In the genomic region with DNA sequence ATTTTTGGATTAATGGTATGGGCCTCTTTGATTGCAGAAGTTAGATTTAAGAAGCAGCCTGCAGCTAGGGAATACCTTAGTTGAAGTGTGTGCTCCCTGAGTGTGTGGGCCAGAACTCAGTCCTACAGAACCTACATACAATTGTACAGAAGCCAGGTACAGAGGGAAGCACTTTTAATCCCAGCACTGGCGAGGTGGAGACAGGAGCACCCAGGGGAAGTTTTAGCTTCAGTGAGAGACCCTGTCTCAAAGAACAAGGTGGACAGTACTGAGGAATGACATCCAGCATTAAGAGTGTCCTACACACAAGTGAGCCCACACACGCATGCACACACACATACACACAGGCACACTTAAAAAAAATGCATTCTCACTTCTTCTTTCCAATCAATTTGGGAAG, we compare ENCODE assay signal across 21 mouse cellular contexts. TPM values are rescaled to one million over a fixed set of nuclear protein-coding genes. Genes with fewer than 3 reads are reported as not detected.
DNase-seq lines count a peak whose midpoint lies in the region; ATAC-seq and TF ChIP-seq lines count a peak whose summit lies in the region.
"Had no signal": no experiment of that assay in that cellular context is flagged by ENCODE, and none has a peak within 500 bp of the region (broad histone marks: within the 10 kb centered on the region; RNA-seq: fewer than 3 reads in every experiment).

No protein-coding gene starts in this region.

- no peak for TF ChIP-seq EP300 in lung, postnatal 0 days (IDR thresholded peaks at IDR 0.05)
- no peak for TF ChIP-seq EP300 in stomach, postnatal 0 days (optimal IDR thresholded peaks at IDR 0.05)

- no peak for TF ChIP-seq CTCF in kidney, postnatal 0 days (IDR thresholded peaks at IDR 0.05; ENCODE audit: low read depth)
- TF ChIP-seq CTCF in lung, postnatal 0 days (IDR thresholded peaks at IDR 0.05) = no peak
- TF ChIP-seq CTCF in stomach, postnatal 0 days (IDR thresholded peaks at IDR 0.05; ENCODE audit: low read depth) = no peak

- DNase-seq in embryonic facial prominence, embryonic 10.5 days (ENCODE audit: low spot score) = no peak
- DNase-seq in kidney, postnatal 0 days (ENCODE audit: low spot score) = no peak
- no peak for DNase-seq in kidney, postnatal 25 days
- DNase-seq in lung, postnatal 0 days (ENCODE audit: low spot score) = no peak
- no peak for DNase-seq in lung, postnatal 4 days
- no peak for DNase-seq in stomach, postnatal 0 days (ENCODE audit: low spot score)
- DNase-seq: adrenal gland, adult 8-10 months; cerebellum, adult 9-10 months; heart, adult 2 months; heart, postnatal 36 days; right cerebral cortex, adult 18-20 months; thymus, postnatal 36 days had no signal

- peaks cover 15% of the 10 kb centered on the region for H3K4me1 ChIP-seq in embryonic facial prominence, embryonic 12.5 days
- H3K4me1 ChIP-seq in embryonic facial prominence, embryonic 10.5 days = peaks cover 14% of the 10 kb centered on the region
- 0 out of 2 replicates have a peak, but pooled peaks cover 5% of the 10 kb centered on the region for H3K4me1 ChIP-seq in kidney, postnatal 0 days (replicated peaks; ENCODE audit: insufficient read depth, low read length)
- peaks cover 19% of the 10 kb centered on the region; the same call in 1 of the 2 replicates for H3K4me1 ChIP-seq in lung, postnatal 0 days (ENCODE audit: insufficient read depth, low read depth, low read length)
- peaks cover 8% of the 10 kb centered on the region; the same call in 1 of the 2 replicates for H3K4me1 ChIP-seq in stomach, postnatal 0 days (replicated peaks; ENCODE audit: control insufficient read depth, insufficient read depth)

- H3K36me3 ChIP-seq in embryonic facial prominence, embryonic 12.5 days = no peaks in the 10 kb centered on the region
- H3K36me3 ChIP-seq in embryonic facial prominence, embryonic 10.5 days (replicated peaks) = no peaks in the 10 kb centered on the region
- no peaks in the 10 kb centered on the region for H3K36me3 ChIP-seq in kidney, postnatal 0 days (ENCODE audit: insufficient read depth, low read length)
- no peaks in the 10 kb centered on the region for H3K36me3 ChIP-seq in lung, postnatal 0 days (ENCODE audit: insufficient read depth, low read length)
- no peaks in the 10 kb centered on the region for H3K36me3 ChIP-seq in stomach, postnatal 0 days (ENCODE audit: control insufficient read depth, insufficient read depth, low read length)
- H3K36me3 ChIP-seq: forebrain, embryonic 10.5 days; hindbrain, embryonic 15.5 days; midbrain, embryonic 12.5 days; neural tube, embryonic 13.5 days had no signal

- peak overlapping the region; percentile 19; the same call in 1 of the 2 replicates for H3K27ac ChIP-seq in embryonic facial prominence, embryonic 12.5 days
- no peak overlapping the region for H3K27ac ChIP-seq in embryonic facial prominence, embryonic 10.5 days (replicated peaks)
- peak overlapping the region; percentile 32; the same call in 1 of the 2 replicates for H3K27ac ChIP-seq in kidney, postnatal 0 days
- peak overlapping the region; percentile 85 for H3K27ac ChIP-seq in lung, postnatal 0 days (ENCODE audit: low read length)
- H3K27ac ChIP-seq in stomach, postnatal 0 days (replicated peaks) = 0 out of 2 replicates have a peak overlapping the region, but pooled peaks have one; percentile 53
- H3K27ac ChIP-seq: forebrain, embryonic 10.5 days; heart, adult 2 months; hindbrain, embryonic 15.5 days; liver, embryonic 14.5 days; midbrain, embryonic 12.5 days; neural tube, embryonic 13.5 days had no signal

- no peak overlapping the region for H3K9ac ChIP-seq in embryonic facial prominence, embryonic 12.5 days
- H3K9ac ChIP-seq in kidney, postnatal 0 days (ENCODE audit: low read depth, low read length) = no peak overlapping the region
- no peak overlapping the region for H3K9ac ChIP-seq in lung, postnatal 0 days (replicated peaks; ENCODE audit: low read depth)
- no peak overlapping the region for H3K9ac ChIP-seq in stomach, postnatal 0 days (ENCODE audit: low read length)
- H3K9ac ChIP-seq: hindbrain, embryonic 15.5 days; liver, embryonic 14.5 days; midbrain, embryonic 12.5 days; neural tube, embryonic 13.5 days had no signal

- H3K4me3 ChIP-seq in embryonic facial prominence, embryonic 12.5 days = no peak overlapping the region
- H3K4me3 ChIP-seq in embryonic facial prominence, embryonic 10.5 days = no peak overlapping the region
- H3K4me3 ChIP-seq in kidney, postnatal 0 days (replicated peaks; ENCODE audit: low read depth, low read length) = no peak overlapping the region
- peak overlapping the region; percentile 23; the same call in 1 of the 2 replicates for H3K4me3 ChIP-seq in lung, postnatal 0 days (ENCODE audit: low read depth, low read length)
- H3K4me3 ChIP-seq in stomach, postnatal 0 days (ENCODE audit: low read depth, low read length) = no peak overlapping the region
- H3K4me3 ChIP-seq: heart, adult 2 months; hindbrain, embryonic 15.5 days; midbrain, embryonic 12.5 days; neural tube, embryonic 13.5 days had no signal

- ATAC-seq in embryonic facial prominence, embryonic 12.5 days (ENCODE audit: insufficient number of reproducible peaks, insufficient read depth, low FRiP score, low TSS enrichment) = no peak
- no peak for ATAC-seq in kidney, postnatal 0 days (replicated peaks; ENCODE audit: low FRiP score, low read depth)
- no peak for ATAC-seq in lung, postnatal 0 days
- ATAC-seq in stomach, postnatal 0 days (ENCODE audit: low FRiP score, low TSS enrichment) = no peak
- no peak for ATAC-seq in monocyte, adult 5-6 weeks (replicated peaks; ENCODE audit: insufficient number of reproducible peaks, low FRiP score, low TSS enrichment, poor library complexity, severe bottlenecking)
- ATAC-seq: intestine, embryonic 16.5 days; Patski had no signal

- H3K27me3 ChIP-seq in embryonic facial prominence, embryonic 12.5 days = no peaks in the 10 kb centered on the region
- H3K27me3 ChIP-seq in embryonic facial prominence, embryonic 10.5 days (replicated peaks; ENCODE audit: low read depth, poor library complexity, severe bottlenecking) = 0 out of 2 replicates have a peak, but pooled peaks cover 3% of the 10 kb centered on the region
- no peaks in the 10 kb centered on the region for H3K27me3 ChIP-seq in kidney, postnatal 0 days (ENCODE audit: insufficient read depth, low read length)
- H3K27me3 ChIP-seq in lung, postnatal 0 days (replicated peaks; ENCODE audit: insufficient read depth, low read length) = no peaks in the 10 kb centered on the region
- H3K27me3 ChIP-seq in stomach, postnatal 0 days (ENCODE audit: control insufficient read depth, insufficient read depth, low read length) = no peaks in the 10 kb centered on the region
- H3K27me3 ChIP-seq: hindbrain, embryonic 15.5 days; midbrain, embryonic 12.5 days; neural tube, embryonic 13.5 days; Patski had no signal

- H3K4me2 ChIP-seq in embryonic facial prominence, embryonic 12.5 days (replicated peaks) = no peak overlapping the region
- H3K4me2 ChIP-seq in kidney, postnatal 0 days (ENCODE audit: low read length) = peak overlapping the region; percentile 44; the same call in 1 of the 2 replicates
- H3K4me2 ChIP-seq in lung, postnatal 0 days (replicated peaks; ENCODE audit: low read depth, low read length) = no peak overlapping the region
- H3K4me2 ChIP-seq in stomach, postnatal 0 days (replicated peaks; ENCODE audit: low read depth) = no peak overlapping the region; the same call in 1 of the 2 replicates
- H3K4me2 ChIP-seq: midbrain, embryonic 12.5 days had no signal

- 98% methylated on average over 2 of the region's 2 CpGs for WGBS in embryonic facial prominence, embryonic 12.5 days
- 84% methylated on average over 2 of the region's 2 CpGs for WGBS in embryonic facial prominence, embryonic 10.5 days
- 79% methylated on average over 2 of the region's 2 CpGs for WGBS in kidney, postnatal 0 days
- 70% methylated on average over 2 of the region's 2 CpGs for WGBS in lung, postnatal 0 days
- whole genome bisulfite sequencing in stomach, postnatal 0 days = 74% methylated on average over 2 of the region's 2 CpGs

- H3K9me3 ChIP-seq in embryonic facial prominence, embryonic 12.5 days = no peaks in the 10 kb centered on the region
- H3K9me3 ChIP-seq in embryonic facial prominence, embryonic 10.5 days = no peaks in the 10 kb centered on the region
- H3K9me3 ChIP-seq in kidney, postnatal 0 days (replicated peaks; ENCODE audit: low read length) = no peaks in the 10 kb centered on the region
- no peaks in the 10 kb centered on the region for H3K9me3 ChIP-seq in lung, postnatal 0 days (ENCODE audit: low read length)
- no peaks in the 10 kb centered on the region for H3K9me3 ChIP-seq in stomach, postnatal 0 days (ENCODE audit: control insufficient read depth, low read length)
- H3K9me3 ChIP-seq: forebrain, embryonic 10.5 days; hindbrain, embryonic 15.5 days; neural tube, embryonic 13.5 days had no signal

RNA-seq across cellular contexts. Expression of a gene that starts 0.8 kb away (rescaled TPM):
- polyA plus RNA-seq in embryonic facial prominence, embryonic 12.5 days (2016; fragmentation: Nextera tagmentation; extraction: Ambion mirVana) = 53.2 and 53.3 TPM in 2 replicates
- 44.0 and 49.6 TPM in 2 replicates for polyA plus RNA-seq in embryonic facial prominence, embryonic 10.5 days (2016; fragmentation: Nextera tagmentation; extraction: Ambion mirVana)
- polyA plus RNA-seq in kidney, postnatal 0 days (2015; fragmentation: Nextera tagmentation; extraction: Ambion mirVana) = 27.5 and 29.5 TPM in 2 replicates
- 18.9 and 19.8 TPM in 2 replicates for polyA plus RNA-seq in lung, postnatal 0 days (2015; fragmentation: Nextera tagmentation; extraction: Ambion mirVana)
- 15.6 and 17.1 TPM in 2 replicates for polyA plus RNA-seq in stomach, postnatal 0 days (2015; fragmentation: Nextera tagmentation; extraction: Ambion mirVana)
- 0.43 to 1.5 TPM in 2 of 3 replicates, not detected in the other for total RNA-seq in monocyte, adult 5-6 weeks (2017)

RNA-seq across cellular contexts. Expression of a gene that starts 5.1 kb away (rescaled TPM):
- 189 and 194 TPM in 2 replicates for polyA plus RNA-seq in embryonic facial prominence, embryonic 12.5 days (2016; fragmentation: Nextera tagmentation; extraction: Ambion mirVana)
- polyA plus RNA-seq in embryonic facial prominence, embryonic 10.5 days (2016; fragmentation: Nextera tagmentation; extraction: Ambion mirVana) = 196 and 197 TPM in 2 replicates
- polyA plus RNA-seq in kidney, postnatal 0 days (2015; fragmentation: Nextera tagmentation; extraction: Ambion mirVana) = 163 and 179 TPM in 2 replicates
- 101 and 108 TPM in 2 replicates for polyA plus RNA-seq in lung, postnatal 0 days (2015; fragmentation: Nextera tagmentation; extraction: Ambion mirVana)
- 89.7 and 93.1 TPM in 2 replicates for polyA plus RNA-seq in stomach, postnatal 0 days (2015; fragmentation: Nextera tagmentation; extraction: Ambion mirVana)
- 155 to 185 TPM (median 183 TPM) in 3 replicates for total RNA-seq in monocyte, adult 5-6 weeks (2017)

RNA-seq across cellular contexts. Expression of a gene that starts 57.9 kb away (rescaled TPM):
- polyA plus RNA-seq in embryonic facial prominence, embryonic 12.5 days (2016; fragmentation: Nextera tagmentation; extraction: Ambion mirVana) = 47.9 and 50.4 TPM in 2 replicates
- 48.0 and 56.9 TPM in 2 replicates for polyA plus RNA-seq in embryonic facial prominence, embryonic 10.5 days (2016; fragmentation: Nextera tagmentation; extraction: Ambion mirVana)
- polyA plus RNA-seq in kidney, postnatal 0 days (2015; fragmentation: Nextera tagmentation; extraction: Ambion mirVana) = 73.7 and 75.7 TPM in 2 replicates
- polyA plus RNA-seq in lung, postnatal 0 days (2015; fragmentation: Nextera tagmentation; extraction: Ambion mirVana) = 69.5 and 78.2 TPM in 2 replicates
- polyA plus RNA-seq in stomach, postnatal 0 days (2015; fragmentation: Nextera tagmentation; extraction: Ambion mirVana) = 40.4 and 56.4 TPM in 2 replicates
- 54.3 to 92.1 TPM (median 63.5 TPM) in 3 replicates for total RNA-seq in monocyte, adult 5-6 weeks (2017)
